Mouse (Mus musculus): ENCODE data around the gene Fat2.

The Fat2 gene

GRCm38 (mm10) chr11:55236815-55237214 lies 99.5 kb downstream of the Fat2 start:
- no peak for DNase-seq

- DNase-seq = no peak
Measured at GRCm38 (mm10) chr11:55234791-55235190, 101.6 kb downstream of the Fat2 start.

- no peak for DNase-seq
Measured at GRCm38 (mm10) chr11:55234288-55234687, 102.1 kb downstream of the Fat2 start.

GRCm38 (mm10) chr11:55231034-55231433 lies 105.3 kb downstream of the Fat2 start:
- no peak for DNase-seq

- DNase-seq = no peak
Measured at GRCm38 (mm10) chr11:55221306-55221705, 115.1 kb downstream of the Fat2 start.

- DNase-seq = no peak
Measured at GRCm38 (mm10) chr11:55218473-55218872, 117.9 kb downstream of the Fat2 start.

GRCm38 (mm10) chr11:55217880-55218279 lies 118.5 kb downstream of the Fat2 start:
- no peak for DNase-seq

- DNase-seq = no peak
Measured at GRCm38 (mm10) chr11:55217418-55217817, 118.9 kb downstream of the Fat2 start.

- DNase-seq = no peak
Measured at GRCm38 (mm10) chr11:55216830-55217229, 119.5 kb downstream of the Fat2 start.

- no peak for DNase-seq
Measured at GRCm38 (mm10) chr11:55216061-55216460, 120.3 kb downstream of the Fat2 start.

- DNase-seq = no peak
Measured at GRCm38 (mm10) chr11:55214978-55215377, 121.4 kb downstream of the Fat2 start.

GRCm38 (mm10) chr11:55214161-55214560 lies 122.2 kb downstream of the Fat2 start:
- DNase-seq = no peak

GRCm38 (mm10) chr11:55213518-55213917 lies 122.8 kb downstream of the Fat2 start:
- no peak for DNase-seq

- no peak for DNase-seq
Measured at GRCm38 (mm10) chr11:55209626-55210353, 126.6 kb downstream of the Fat2 start.

GRCm38 (mm10) chr11:55209032-55209431 lies 127.3 kb downstream of the Fat2 start:
- no peak for DNase-seq

GRCm38 (mm10) chr11:55208001-55208690 lies 128.2 kb downstream of the Fat2 start:
- no peak for DNase-seq

- peak; percentile 18 for DNase-seq
Measured at GRCm38 (mm10) chr11:55204602-55205001, 131.8 kb downstream of the Fat2 start.

GRCm38 (mm10) chr11:55204159-55204596 lies 132.2 kb downstream of the Fat2 start, which contains the start of gene Slc36a1:
Gene Slc36a1 (plus strand): TSS chr11:55204350.
- peak; percentile 96 for DNase-seq
